Mouse (Mus musculus) WW6 (cell line): Measurements from ENCODE around the gene Macf1.
"Not testable (repeated sequence)": the region's sequence is repeated elsewhere in the genome, so short reads cannot be mapped to it uniquely, and the experiment has no call there.

Experiments used
- DNase-seq: peaks from one replicate; pipeline ENCODE4 v3.0.0-alpha.2; 2013; ENCODE audit warnings: low read depth, low spot score

The Macf1 gene

GRCm38 (mm10) chr4:123635428-123635827, 48.7 kb downstream of the Macf1 start:
- no peak for DNase-seq

- DNase-seq, result no peak
These were observed 49.7 kb downstream of the Macf1 start for GRCm38 (mm10) chr4:123634436-123634835.

GRCm38 (mm10) chr4:123633874-123634273, 50.3 kb downstream of the Macf1 start:
- DNase-seq, result no peak

- no peak for DNase-seq
These were observed 50.8 kb downstream of the Macf1 start for GRCm38 (mm10) chr4:123633370-123633769.

- DNase-seq, result not testable (repeated sequence)
These were observed 52.0 kb downstream of the Macf1 start for GRCm38 (mm10) chr4:123632116-123632515.

GRCm38 (mm10) chr4:123631654-123632053, 52.5 kb downstream of the Macf1 start:
- no peak for DNase-seq

GRCm38 (mm10) chr4:123627683-123628082, 56.5 kb downstream of the Macf1 start:
- DNase-seq, result no peak

- no peak for DNase-seq
These were observed 58.7 kb downstream of the Macf1 start for GRCm38 (mm10) chr4:123625332-123626072.

- no peak for DNase-seq
These were observed 59.7 kb downstream of the Macf1 start for GRCm38 (mm10) chr4:123624438-123624837.

- no peak for DNase-seq
These were observed 60.4 kb downstream of the Macf1 start for GRCm38 (mm10) chr4:123623742-123624151.

GRCm38 (mm10) chr4:123621732-123622131, 62.4 kb downstream of the Macf1 start:
- no peak for DNase-seq

- no peak for DNase-seq
These were observed 66.3 kb downstream of the Macf1 start for GRCm38 (mm10) chr4:123617727-123618389.

GRCm38 (mm10) chr4:123616971-123617370, 67.2 kb downstream of the Macf1 start:
- no peak for DNase-seq

- DNase-seq, result no peak
These were observed 67.7 kb downstream of the Macf1 start for GRCm38 (mm10) chr4:123616501-123616900.

- DNase-seq, result no peak
These were observed 70.7 kb downstream of the Macf1 start for GRCm38 (mm10) chr4:123613309-123613947.

GRCm38 (mm10) chr4:123611940-123612339, 72.2 kb downstream of the Macf1 start:
- DNase-seq, result no peak

- no peak for DNase-seq
These were observed 72.9 kb downstream of the Macf1 start for GRCm38 (mm10) chr4:123611241-123611640.

GRCm38 (mm10) chr4:123607174-123607573, 77.0 kb downstream of the Macf1 start:
- DNase-seq, result no peak

- DNase-seq, result no peak
These were observed 78.2 kb downstream of the Macf1 start for GRCm38 (mm10) chr4:123605948-123606347.

GRCm38 (mm10) chr4:123605309-123605708, 78.9 kb downstream of the Macf1 start:
- no peak for DNase-seq

- no peak for DNase-seq
These were observed 81.4 kb downstream of the Macf1 start for GRCm38 (mm10) chr4:123602700-123603261.

GRCm38 (mm10) chr4:123601036-123601435, 83.1 kb downstream of the Macf1 start:
- DNase-seq, result no peak
